Mouse (Mus musculus) R1 (cell line): ENCODE data around the gene Morn5.
A peak's percentile ranks its signal among the peaks of the same experiment; 100 is the strongest.

ENCODE experiments used
- DNase-seq: peaks from one replicate; pipeline ENCODE4 v3.0.0-alpha.2; 2018; ENCODE audit warnings: low read depth, low spot score

Morn5 gene

GRCm38 (mm10) chr2:36048748-36049566, at the start of gene Morn5, which contains the start of gene Ndufa8:
Morn5 (plus strand) TSS chr2:36049458.
Ndufa8 (minus strand) TSS chr2:36049406.
- peak; percentile 97 for DNase-seq

- DNase-seq = no peak
These were observed 48.9 kb upstream of the Morn5 start for GRCm38 (mm10) chr2:36000390-36000789.

- DNase-seq = no peak
These were observed 47.1 kb upstream of the Morn5 start for GRCm38 (mm10) chr2:36002188-36002587.

- peak; percentile 67 for DNase-seq
These were observed 41.2 kb upstream of the Morn5 start for GRCm38 (mm10) chr2:36008071-36008470.

- peak; percentile 82 for DNase-seq
These were observed 39.9 kb upstream of the Morn5 start for GRCm38 (mm10) chr2:36009386-36009785.

GRCm38 (mm10) chr2:36010579-36010978, 38.7 kb upstream of the Morn5 start:
- DNase-seq = no peak

- DNase-seq = peak; percentile 40
These were observed 37.9 kb upstream of the Morn5 start for GRCm38 (mm10) chr2:36011331-36011825.

- DNase-seq = no peak
These were observed 36.2 kb upstream of the Morn5 start for GRCm38 (mm10) chr2:36013010-36013409.

- DNase-seq = peak; percentile 87
These were observed 27.7 kb upstream of the Morn5 start for GRCm38 (mm10) chr2:36021385-36022159.

- peak; percentile 89 for DNase-seq
These were observed 26.0 kb upstream of the Morn5 start for GRCm38 (mm10) chr2:36023291-36023690.

GRCm38 (mm10) chr2:36032884-36033283, 16.4 kb upstream of the Morn5 start:
- peak; percentile 47 for DNase-seq

- DNase-seq = no peak
These were observed 15.3 kb upstream of the Morn5 start for GRCm38 (mm10) chr2:36033966-36034365.

- no peak for DNase-seq
These were observed 14.4 kb upstream of the Morn5 start for GRCm38 (mm10) chr2:36034898-36035297.

- no peak for DNase-seq
These were observed 13.7 kb upstream of the Morn5 start for GRCm38 (mm10) chr2:36035413-36036081.

GRCm38 (mm10) chr2:36039297-36039985, 9.8 kb upstream of the Morn5 start:
- no peak for DNase-seq

- no peak for DNase-seq
These were observed 8.4 kb upstream of the Morn5 start for GRCm38 (mm10) chr2:36040872-36041271.

- DNase-seq = no peak
These were observed 1.1 kb upstream of the Morn5 start for GRCm38 (mm10) chr2:36048164-36048563.

- no peak for DNase-seq
These were observed 303 bp downstream of the Morn5 start for GRCm38 (mm10) chr2:36049567-36049954.

- DNase-seq = no peak
These were observed 4.0 kb downstream of the Morn5 start for GRCm38 (mm10) chr2:36053249-36053648.

- DNase-seq = no peak
These were observed 7.0 kb downstream of the Morn5 start for GRCm38 (mm10) chr2:36056248-36056647.

GRCm38 (mm10) chr2:36061409-36061808, 12.2 kb downstream of the Morn5 start:
- DNase-seq = no peak
